Mouse (Mus musculus): ENCODE measurements around the gene Wipf2.

Gene Wipf2

GRCm38 (mm10) chr11:98854659-98855058 lies 8.8 kb upstream of the Wipf2 start:
- DNase-seq, result no peak

GRCm38 (mm10) chr11:98858759-98859731 lies 4.4 kb upstream of the Wipf2 start:
- DNase-seq, result peak; percentile 92

GRCm38 (mm10) chr11:98863751-98864429 lies 452 bp downstream of the Wipf2 start:
- DNase-seq, result no peak

GRCm38 (mm10) chr11:98867293-98867692 lies 3.9 kb downstream of the Wipf2 start:
- no peak for DNase-seq

GRCm38 (mm10) chr11:98869906-98870305 lies 6.5 kb downstream of the Wipf2 start:
- DNase-seq, result no peak

- DNase-seq, result no peak
These were observed 7.4 kb downstream of the Wipf2 start for GRCm38 (mm10) chr11:98870791-98871190.

- no peak for DNase-seq
These were observed 8.0 kb downstream of the Wipf2 start for GRCm38 (mm10) chr11:98871416-98871815.

- no peak for DNase-seq
These were observed 8.6 kb downstream of the Wipf2 start for GRCm38 (mm10) chr11:98872040-98872439.

GRCm38 (mm10) chr11:98873900-98874299 lies 10.5 kb downstream of the Wipf2 start:
- no peak for DNase-seq

GRCm38 (mm10) chr11:98877001-98877400 lies 13.6 kb downstream of the Wipf2 start:
- no peak for DNase-seq

- no peak for DNase-seq
These were observed 24.3 kb downstream of the Wipf2 start for GRCm38 (mm10) chr11:98887703-98888102.

- no peak for DNase-seq
These were observed 25.6 kb downstream of the Wipf2 start for GRCm38 (mm10) chr11:98889077-98889476.

- no peak for DNase-seq
These were observed 26.5 kb downstream of the Wipf2 start for GRCm38 (mm10) chr11:98889977-98890376.

- DNase-seq, result no peak
These were observed 29.0 kb downstream of the Wipf2 start for GRCm38 (mm10) chr11:98892426-98892825.

- DNase-seq, result no peak
These were observed 37.2 kb downstream of the Wipf2 start for GRCm38 (mm10) chr11:98900529-98901125.

GRCm38 (mm10) chr11:98902621-98903245 lies 39.3 kb downstream of the Wipf2 start:
- no peak for DNase-seq

GRCm38 (mm10) chr11:98904577-98904976 lies 41.1 kb downstream of the Wipf2 start:
- no peak for DNase-seq

GRCm38 (mm10) chr11:98905033-98905432 lies 41.6 kb downstream of the Wipf2 start:
- DNase-seq, result no peak

GRCm38 (mm10) chr11:98905583-98905982 lies 42.1 kb downstream of the Wipf2 start:
- DNase-seq, result no peak

GRCm38 (mm10) chr11:98907063-98907436 lies 43.6 kb downstream of the Wipf2 start:
- DNase-seq, result no peak

GRCm38 (mm10) chr11:98907437-98908173 lies 44.2 kb downstream of the Wipf2 start, which contains the start of gene Cdc6:
Gene Cdc6, plus strand, starts transcription at chr11:98907801.
- DNase-seq, result peak; percentile 99

GRCm38 (mm10) chr11:98909654-98910053 lies 46.2 kb downstream of the Wipf2 start:
- peak; percentile 65 for DNase-seq

Data from retina, postnatal 1 day (tissue).